Mouse (Mus musculus) heart, adult 2 months (tissue): ENCODE results near the gene Zgrf1. TPM values are rescaled to one million over a fixed set of nuclear protein-coding genes. Genes with fewer than 3 reads are reported as not detected.

Experiments
- DNase-seq, 2 experiments: peaks; one replicate each; pipeline ENCODE4 v3.0.0; 2021
- H3K27ac ChIP-seq: fragments of 200-600 bp; 2 replicates; pipeline ENCODE4 v1.8.1; 2022
- H3K27me3 ChIP-seq: fragments of 200-500 bp; 2 replicates; pipeline ENCODE4 v1.6.1; 2012; ENCODE audit warnings: mild to moderate bottlenecking, low read length, inconsistent platforms, mixed read lengths; ENCODE audit not compliant: control insufficient read depth, insufficient read depth
- H3K36me3 ChIP-seq: fragments of 200-500 bp; 2 replicates; pipeline ENCODE4 v1.6.1; 2012; ENCODE audit warnings: low read length, inconsistent platforms; ENCODE audit not compliant: control insufficient read depth, insufficient read depth
- H3K4me1 ChIP-seq: fragments of 200-500 bp; 2 replicates; pipeline ENCODE4 v1.6.1; 2011; ENCODE audit warnings: low read length; ENCODE audit not compliant: control insufficient read depth, insufficient read depth
- H3K4me3 ChIP-seq: fragments of 200-600 bp; 2 replicates; pipeline ENCODE4 v1.8.1; 2022
- H3K79me2 ChIP-seq: fragments of 200-500 bp; replicated peaks from 2 replicates; pipeline ENCODE4 v1.6.1; 2012; ENCODE audit warnings: mild to moderate bottlenecking, inconsistent platforms, low read length, moderate library complexity, mixed read lengths; ENCODE audit not compliant: control insufficient read depth, insufficient read depth
- H3K9ac ChIP-seq: fragments of 200-500 bp; 2 replicates; pipeline ENCODE4 v1.6.1; 2012; ENCODE audit warnings: low read depth, mild to moderate bottlenecking, control low read depth, inconsistent platforms, low read length, mixed read lengths
- CTCF ChIP-seq: fragments of 200-600 bp; IDR thresholded peaks from 2 replicates; pipeline ENCODE4 v1.8.1; 2022; ENCODE audit warnings: antibody characterized with exemption, mild to moderate bottlenecking, moderate library complexity
- EP300 ChIP-seq: fragments of 200-500 bp; IDR thresholded peaks from 2 replicates; pipeline ENCODE4 v1.6.1; 2011; ENCODE audit warnings: low read depth, low read length, control low read depth; ENCODE audit not compliant: insufficient read depth
- POLR2A ChIP-seq: fragments of 200-500 bp; IDR thresholded peaks from 2 replicates; pipeline ENCODE4 v1.6.1; 2011; ENCODE audit warnings: mild to moderate bottlenecking, low read depth, low read length, control low read depth; ENCODE audit not compliant: insufficient read depth
- WGBS: fragments of 180-500 bp; shearing (Covaris S2); methylation state at CpG from one replicate; pipeline ENCODE4 v1.1.7; 2018; 5-methylcytosine and 5-hydroxymethylcytosine counted together
- intact Hi-C: fragments of 180-260 bp; cut with DNase I; formaldehyde crosslinking; loops from one replicate; pipeline ENCODE4 v1.15.1; 2025
- polyA plus RNA-seq: library from polyadenylated mRNA; depleted of rRNA; stranded (reverse); fragments of >200 nt; gene quantifications from 2 replicates; pipeline ENCODE4 v1.2.3, GENCODE M21; 2012
- total RNA-seq, 2 experiments: library from RNA; stranded (reverse); gene quantifications; 2 replicates each; pipeline ENCODE4 v1.2.3; 2021

Gene Zgrf1
- total and polyA plus RNA-seq, 3 experiments, result 0.27 to 0.66 (median 0.47) TPM

- Histone ChIP-seq H3K4me3 (no peak overlapping the region), H3K79me2 (no peaks in the 10 kb centered on the region), H3K27ac (no peak overlapping the region), H3K9ac (no peak overlapping the region), H3K36me3 (no peaks in the 10 kb centered on the region), H3K4me1 (no peaks in the 10 kb centered on the region), H3K27me3 (peaks cover 10% of the 10 kb centered on the region)
- intact Hi-C loops, result loop anchor here (10.0 kb wide), 1 partner anchor 1575 kb away; no protein-coding TSS in a partner anchor
- TF ChIP-seq POLR2A (no peak), EP300 (no peak), CTCF (peak; percentile 45)
- 5% methylated on average over 36 of the region's 36 CpGs for WGBS
- peak; percentile 7 to 31 for DNase-seq
These were observed 86.8 kb downstream of the Zgrf1 start for GRCm38 (mm10) chr3:127639875-127640761.

- DNase-seq, result no peak
- H3K4me1 ChIP-seq, result no peaks in the 10 kb centered on the region
- peaks cover 11% of the 10 kb centered on the region for H3K27me3 ChIP-seq
- no peak overlapping the region for H3K27ac ChIP-seq
- TF ChIP-seq CTCF (no peak), EP300 (no peak)
- H3K4me3 ChIP-seq, result no peak overlapping the region
- 5% methylated on average over 37 of the region's 37 CpGs for WGBS
- intact Hi-C loops, result no loop called here
- no peak overlapping the region for H3K9ac ChIP-seq
- no peaks in the 10 kb centered on the region for H3K79me2 ChIP-seq
- H3K36me3 ChIP-seq, result no peaks in the 10 kb centered on the region
These were observed 87.7 kb downstream of the Zgrf1 start for GRCm38 (mm10) chr3:127640762-127641700.

GRCm38 (mm10) chr3:127642211-127642610 lies 88.9 kb downstream of the Zgrf1 start:
- Histone ChIP-seq H3K4me3 (no peak overlapping the region), H3K79me2 (no peaks in the 10 kb centered on the region), H3K27me3 (peaks cover 11% of the 10 kb centered on the region), H3K27ac (no peak overlapping the region), H3K36me3 (no peaks in the 10 kb centered on the region), H3K9ac (no peak overlapping the region), H3K4me1 (no peaks in the 10 kb centered on the region)
- intact Hi-C loops, result no loop called here
- TF ChIP-seq POLR2A, result no peak
- TF ChIP-seq EP300, result no peak
- TF ChIP-seq CTCF, result no peak
- WGBS, result 17% methylated on average over 5 of the region's 5 CpGs
- no peak for DNase-seq

GRCm38 (mm10) chr3:127646156-127646825 lies 93.0 kb downstream of the Zgrf1 start:
- H3K27me3 ChIP-seq, result 0 out of 2 replicates have a peak, but pooled peaks cover 3% of the 10 kb centered on the region
- H3K79me2 ChIP-seq, result no peaks in the 10 kb centered on the region

GRCm38 (mm10) chr3:127651742-127652653 lies 98.7 kb downstream of the Zgrf1 start:
- Histone ChIP-seq H3K27me3 (no peaks in the 10 kb centered on the region), H3K36me3 (no peaks in the 10 kb centered on the region), H3K79me2 (no peaks in the 10 kb centered on the region), H3K9ac (no peak overlapping the region), H3K27ac (no peak overlapping the region), H3K4me3 (no peak overlapping the region), H3K4me1 (no peaks in the 10 kb centered on the region)
- DNase-seq, result no peak
- no peak for TF ChIP-seq POLR2A
- TF ChIP-seq CTCF, result no peak
- TF ChIP-seq EP300, result no peak
- intact Hi-C loops, result no loop called here
- 57% methylated on average over 7 of the region's 7 CpGs for WGBS

More at GRCm38 (mm10) chr3:127646156-127646825, 93.0 kb downstream of the Zgrf1 start:
- TF ChIP-seq POLR2A (no peak), CTCF (no peak), EP300 (no peak)
- Histone ChIP-seq H3K27ac (no peak overlapping the region), H3K4me3 (no peak overlapping the region), H3K4me1 (no peaks in the 10 kb centered on the region), H3K36me3 (no peaks in the 10 kb centered on the region), H3K9ac (no peak overlapping the region)
- no peak for DNase-seq
- 66% methylated on average over 18 of the region's 18 CpGs for whole genome bisulfite sequencing
- intact Hi-C loops, result no loop called here
